Mouse (Mus musculus) 416B (cell line): ENCODE measurements around the gene Spdye4a.

Experiments
- DNase-seq: peaks from one replicate; pipeline ENCODE4 v3.0.0; 2011; ENCODE audit warnings: low read depth

Spdye4a gene

GRCm38 (mm10) chr5:143226790-143227189 is at the start of gene Spdye4a:
Spdye4a (minus strand) TSS chr5:143226890.
- no peak for DNase-seq

GRCm38 (mm10) chr5:143275761-143276160 is 49.1 kb upstream of the Spdye4a start:
- DNase-seq, result no peak

- DNase-seq, result peak; percentile 33
These were observed 46.0 kb upstream of the Spdye4a start for GRCm38 (mm10) chr5:143272540-143273330.

- DNase-seq, result peak; percentile 38
These were observed 45.4 kb upstream of the Spdye4a start for GRCm38 (mm10) chr5:143272108-143272507.

- no peak for DNase-seq
These were observed 45.0 kb upstream of the Spdye4a start for GRCm38 (mm10) chr5:143271642-143272041.

- DNase-seq, result no peak
These were observed 43.4 kb upstream of the Spdye4a start for GRCm38 (mm10) chr5:143270151-143270519.

- peak; percentile 52 for DNase-seq
These were observed 42.9 kb upstream of the Spdye4a start, which contains the start of gene Zfp316 for GRCm38 (mm10) chr5:143269363-143270150. Zfp316 (minus strand) TSS chr5:143270022.

GRCm38 (mm10) chr5:143268985-143269362 is 42.3 kb upstream of the Spdye4a start:
- DNase-seq, result no peak

GRCm38 (mm10) chr5:143266794-143267193 is 40.1 kb upstream of the Spdye4a start:
- no peak for DNase-seq

GRCm38 (mm10) chr5:143265409-143265808 is 38.7 kb upstream of the Spdye4a start:
- DNase-seq, result no peak

- DNase-seq, result no peak
These were observed 38.0 kb upstream of the Spdye4a start for GRCm38 (mm10) chr5:143264689-143265088.

- no peak for DNase-seq
These were observed 34.9 kb upstream of the Spdye4a start for GRCm38 (mm10) chr5:143261636-143262035.

- no peak for DNase-seq
These were observed 29.1 kb upstream of the Spdye4a start for GRCm38 (mm10) chr5:143255802-143256201.

GRCm38 (mm10) chr5:143255131-143255519 is 28.4 kb upstream of the Spdye4a start:
- DNase-seq, result no peak

- no peak for DNase-seq
These were observed 27.9 kb upstream of the Spdye4a start for GRCm38 (mm10) chr5:143254487-143255130.

GRCm38 (mm10) chr5:143253881-143254486 is 27.3 kb upstream of the Spdye4a start:
- DNase-seq, result no peak

- DNase-seq, result no peak
These were observed 26.6 kb upstream of the Spdye4a start for GRCm38 (mm10) chr5:143253186-143253880.

- DNase-seq, result no peak
These were observed 26.1 kb upstream of the Spdye4a start for GRCm38 (mm10) chr5:143252791-143253185.

GRCm38 (mm10) chr5:143252039-143252438 is 25.3 kb upstream of the Spdye4a start:
- no peak for DNase-seq

GRCm38 (mm10) chr5:143244926-143245325 is 18.2 kb upstream of the Spdye4a start:
- DNase-seq, result no peak

GRCm38 (mm10) chr5:143236036-143236435 is 9.3 kb upstream of the Spdye4a start:
- DNase-seq, result no peak
